Mouse (Mus musculus): ENCODE data around the gene Herc3.
A peak's percentile ranks its signal among the peaks of the same experiment; 100 is the strongest.

Herc3 gene

GRCm38 (mm10) chr6:58913971-58914370 lies 82.7 kb downstream of the Herc3 start:
- DNase-seq (ENCODE audit: low read depth in 1 of 2, low spot score in 2 of 2): no peak

DNA sequence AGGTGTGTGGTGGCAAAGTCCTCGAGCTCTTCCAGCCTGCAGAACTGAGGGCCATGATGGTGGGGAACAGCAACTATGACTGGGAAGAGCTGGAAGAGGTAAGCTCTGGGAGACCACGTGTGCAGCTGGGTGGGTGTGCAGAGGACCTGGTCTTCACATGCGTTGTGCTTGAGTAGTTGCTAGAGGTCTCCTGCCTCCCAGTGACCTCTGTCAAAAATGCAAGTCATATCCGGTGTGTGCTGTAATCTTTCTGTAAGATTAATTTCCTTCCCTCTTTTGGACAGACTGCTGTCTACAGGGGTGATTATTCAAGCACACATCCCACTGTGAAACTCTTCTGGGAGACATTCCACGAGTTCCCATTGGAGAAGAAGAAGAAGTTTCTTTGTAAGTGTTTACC lies 85.2 kb downstream of the Herc3 start:
- DNase-seq (ENCODE audit: low read depth in 1 of 2, low spot score in 2 of 2): no peak

DNA sequence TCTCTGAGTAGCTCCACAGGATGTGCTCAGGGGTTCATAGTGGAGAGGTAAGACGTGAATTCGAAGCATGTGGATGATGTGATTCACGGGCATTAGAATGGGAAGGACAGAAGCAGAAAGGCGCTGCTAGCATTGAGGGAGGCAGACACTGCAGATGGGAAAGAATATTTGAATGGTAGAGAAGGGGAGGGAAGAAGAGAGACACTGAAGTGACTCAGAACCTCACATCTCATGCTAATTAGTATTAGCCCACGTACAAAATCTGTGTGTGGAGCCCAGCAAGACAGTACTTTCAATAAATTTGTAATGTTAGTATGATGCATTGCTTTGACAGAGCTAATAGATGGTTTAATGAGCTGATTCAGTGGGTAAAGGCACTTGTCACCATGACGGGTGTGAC lies 89.5 kb downstream of the Herc3 start:
- no peak for DNase-seq (ENCODE audit: low read depth in 1 of 2, low spot score in 2 of 2)

DNA sequence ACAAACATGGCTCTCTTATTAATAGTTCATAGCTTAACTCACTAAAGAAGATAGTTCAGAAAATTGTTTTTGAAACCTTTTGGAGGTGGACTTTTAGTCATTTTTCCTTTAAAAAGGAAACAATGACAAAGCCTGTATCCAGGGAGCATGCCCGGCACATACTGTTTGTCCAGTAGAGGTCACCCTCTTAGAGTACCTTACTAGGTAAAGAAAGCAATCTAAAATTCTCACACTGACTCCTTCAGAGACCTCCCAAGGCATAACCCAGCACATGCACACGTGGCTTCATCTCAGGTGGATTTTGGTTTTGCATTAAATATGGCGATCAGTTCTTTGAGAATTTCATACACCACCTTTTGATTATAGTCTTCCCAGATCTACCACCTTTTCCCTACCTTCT lies 90.4 kb downstream of the Herc3 start:
- DNase-seq (ENCODE audit: low read depth in 1 of 2, low spot score in 2 of 2): no peak

GRCm38 (mm10) chr6:58922511-58922910 lies 91.2 kb downstream of the Herc3 start:
- no peak for DNase-seq (ENCODE audit: low read depth in 1 of 2, low spot score in 2 of 2)

DNA sequence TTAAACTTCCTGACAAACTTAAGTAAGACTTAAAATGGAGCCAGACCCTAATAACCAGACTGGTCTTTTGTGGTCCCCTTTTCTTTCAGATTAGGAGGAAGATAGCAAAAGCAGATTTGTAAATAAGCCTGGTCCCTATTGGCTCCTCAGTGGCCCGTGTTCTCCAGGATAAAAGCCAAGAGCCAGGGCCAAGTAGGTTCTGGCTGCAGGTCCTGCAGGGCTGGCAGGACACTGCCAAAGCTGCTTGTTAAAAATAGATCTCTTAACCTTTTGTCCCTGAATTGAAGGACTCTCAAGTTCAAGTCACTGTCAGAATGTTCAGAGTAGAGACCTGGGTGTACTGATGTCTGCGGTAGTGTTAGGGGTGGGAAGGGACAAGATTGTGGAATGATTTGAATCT lies 96.6 kb downstream of the Herc3 start:
- DNase-seq (ENCODE audit: low read depth in 1 of 2, low spot score in 2 of 2): no peak

DNA sequence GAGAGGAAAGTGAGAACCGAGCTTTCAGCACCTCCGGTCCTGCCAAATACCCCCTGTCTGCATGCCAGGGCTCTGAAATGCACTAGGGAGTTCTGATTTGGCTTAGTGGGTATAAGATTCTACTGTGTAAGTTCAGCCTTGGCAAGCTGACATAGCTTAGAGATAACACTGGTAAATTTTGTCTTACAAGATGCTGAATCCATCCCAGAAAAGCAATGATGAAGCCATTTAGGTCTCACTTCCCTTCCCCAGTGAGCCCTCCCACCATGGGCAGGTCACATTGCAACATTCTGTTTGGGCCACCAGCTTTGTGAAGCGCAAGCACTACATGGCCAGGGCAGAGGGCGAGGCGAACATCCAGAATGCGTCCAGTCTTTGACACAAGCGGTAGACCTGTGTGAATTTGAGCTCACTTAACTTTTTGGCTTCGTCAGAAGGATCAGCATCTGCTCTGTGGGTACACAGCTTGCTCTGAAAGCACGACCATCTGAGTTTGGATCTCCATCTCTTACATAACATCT lies 98.7 kb downstream of the Herc3 start:
- peak in 1 of 2 experiments; percentile 3 for DNase-seq (ENCODE audit: low read depth in 1 of 2, low spot score in 2 of 2)

DNA sequence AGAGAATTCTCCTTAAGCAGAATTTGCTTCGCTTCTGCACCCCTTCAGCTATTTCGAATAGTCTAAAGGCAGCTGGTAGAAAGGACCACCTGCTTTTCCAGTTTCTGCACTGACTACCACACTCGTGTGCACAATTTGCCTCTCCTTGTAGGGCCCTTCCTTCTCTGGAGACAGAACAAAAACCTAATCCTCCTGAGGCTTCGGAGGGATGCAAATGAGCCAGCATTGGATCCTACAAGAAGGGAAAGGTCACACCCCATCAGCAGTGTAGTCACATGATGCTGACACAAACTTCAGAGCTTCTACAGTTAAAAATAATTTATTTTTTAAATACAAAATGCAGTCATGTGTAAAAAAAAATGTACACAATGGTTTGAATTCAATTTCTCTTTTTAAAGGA lies 99.9 kb downstream of the Herc3 start:
- no peak for DNase-seq (ENCODE audit: low read depth in 1 of 2, low spot score in 2 of 2)

DNA sequence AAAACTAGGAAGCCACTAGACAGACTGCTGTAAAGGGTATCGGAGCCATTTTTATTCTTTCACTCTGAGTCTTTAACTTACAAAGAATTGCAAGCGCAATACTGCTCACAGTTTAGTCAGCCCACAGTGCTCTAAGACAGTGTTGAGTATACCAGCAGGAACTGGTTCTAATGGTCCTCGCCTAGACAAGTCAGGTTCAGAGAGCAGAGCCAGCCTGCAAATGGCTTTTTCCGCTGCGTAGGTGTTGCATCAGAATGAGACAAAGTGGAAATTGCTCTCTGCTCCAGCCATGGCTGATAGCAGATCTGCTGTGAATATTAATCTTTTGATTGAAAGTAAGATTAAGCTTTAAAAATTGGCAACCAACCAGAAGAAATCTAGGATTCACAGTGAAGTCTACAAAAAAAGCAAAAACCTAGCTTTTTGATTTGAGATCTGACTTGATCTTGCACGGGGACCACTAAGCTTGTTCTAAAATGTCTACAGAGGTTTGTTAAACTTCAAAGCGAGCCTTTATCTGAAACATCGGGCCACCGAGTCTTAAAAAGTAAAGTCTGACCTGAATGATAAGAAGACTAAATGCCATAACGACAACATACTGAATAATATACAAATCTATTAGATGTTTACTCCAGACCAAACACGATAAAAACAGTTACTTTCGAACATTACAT lies 101.4 kb downstream of the Herc3 start:
- DNase-seq (ENCODE audit: low read depth in 1 of 2, low spot score in 2 of 2): no peak

GRCm38 (mm10) chr6:58933189-58933913 lies 102.1 kb downstream of the Herc3 start:
- DNase-seq (ENCODE audit: low read depth in 1 of 2, low spot score in 2 of 2): no peak

DNA sequence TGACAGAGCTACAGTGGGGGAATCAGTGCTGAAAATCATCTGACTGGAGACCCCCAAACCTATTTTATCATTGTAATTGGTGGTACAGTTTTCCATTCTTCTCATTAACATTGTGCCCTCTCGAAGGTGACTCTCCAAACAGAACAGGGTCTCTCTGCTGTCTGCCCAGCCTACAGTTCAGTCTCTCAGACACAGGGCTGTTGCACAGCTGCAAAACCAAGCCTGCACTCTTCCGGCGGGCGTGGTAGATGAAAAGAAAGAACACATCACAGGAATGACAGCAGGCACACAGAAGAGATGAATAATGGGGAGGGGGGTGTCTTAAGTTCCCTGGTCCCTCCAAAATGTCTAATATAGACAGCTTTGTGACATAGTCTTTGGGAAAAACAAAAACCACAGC lies 102.9 kb downstream of the Herc3 start:
- no peak for DNase-seq (ENCODE audit: low read depth in 1 of 2, low spot score in 2 of 2)

DNA sequence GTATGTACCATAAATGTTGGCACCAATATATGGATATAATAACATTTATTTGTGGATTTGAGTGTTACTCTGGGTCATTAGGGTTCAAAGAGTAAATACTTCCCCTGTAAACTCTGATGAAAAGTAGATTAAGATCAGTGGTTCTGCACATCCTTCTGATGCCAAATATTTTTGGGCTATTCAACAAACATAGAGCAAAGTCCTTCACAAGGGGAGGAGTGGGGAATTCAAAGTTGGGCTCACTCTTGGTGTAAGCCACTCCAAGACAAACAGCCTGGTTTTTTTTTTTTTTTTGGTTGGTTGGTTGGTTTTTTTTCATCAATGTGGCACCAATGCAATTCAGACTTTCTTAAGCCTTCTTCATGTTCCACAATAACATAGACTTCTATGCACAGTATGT lies 106.5 kb downstream of the Herc3 start:
- no peak for DNase-seq (ENCODE audit: low read depth in 1 of 2, low spot score in 2 of 2)

GRCm38 (mm10) chr6:58942276-58942675 lies 111.0 kb downstream of the Herc3 start:
- no peak for DNase-seq (ENCODE audit: low read depth in 1 of 2, low spot score in 2 of 2)

DNA sequence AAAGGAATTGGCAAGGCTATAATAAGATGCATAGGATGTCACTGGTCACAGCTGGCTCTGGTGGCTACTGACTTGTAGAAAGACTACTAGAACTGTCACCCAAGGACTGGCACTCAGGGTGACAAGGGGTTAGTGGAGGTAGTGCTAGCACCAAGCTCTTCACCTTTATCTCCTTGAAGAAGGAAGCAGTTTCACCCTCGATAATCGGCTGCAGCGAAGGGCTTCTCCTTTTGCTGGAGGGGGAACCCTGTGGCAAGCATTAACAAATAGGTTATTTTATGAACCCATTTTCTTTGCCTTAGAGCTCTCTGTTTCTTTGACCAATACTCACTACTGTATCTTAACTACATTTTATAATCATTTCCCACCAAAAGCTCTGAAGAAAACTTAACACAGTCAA lies 112.7 kb downstream of the Herc3 start:
- no peak for DNase-seq (ENCODE audit: low read depth in 1 of 2, low spot score in 2 of 2)

- DNase-seq (ENCODE audit: low read depth in 1 of 2, low spot score in 2 of 2): no peak
Observed at GRCm38 (mm10) chr6:58946246-58946645, 115.0 kb downstream of the Herc3 start.

GRCm38 (mm10) chr6:58946840-58947239 lies 115.6 kb downstream of the Herc3 start:
- DNase-seq (ENCODE audit: low read depth in 1 of 2, low spot score in 2 of 2): no peak

DNA sequence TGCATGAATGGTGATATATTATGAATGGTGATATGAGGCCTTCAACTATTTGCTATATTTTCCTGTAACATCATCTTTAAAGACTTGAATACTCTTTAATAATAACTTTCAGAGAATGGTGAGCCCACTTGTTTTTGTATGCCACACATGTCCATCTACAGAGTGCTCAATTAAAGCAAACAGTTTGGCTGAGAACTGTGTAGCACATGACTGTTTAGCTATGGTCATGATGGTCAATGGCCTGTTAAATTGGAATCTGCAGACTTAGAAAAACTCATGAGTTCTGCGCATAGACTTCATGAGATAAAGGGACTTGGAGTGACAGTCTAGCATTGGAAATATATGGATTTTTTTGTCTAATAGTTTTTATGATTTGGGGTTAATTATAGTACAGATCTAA lies 119.1 kb downstream of the Herc3 start:
- DNase-seq (ENCODE audit: low read depth in 1 of 2, low spot score in 2 of 2): no peak

GRCm38 (mm10) chr6:58951128-58951992 lies 120.1 kb downstream of the Herc3 start:
- DNase-seq (ENCODE audit: low read depth in 1 of 2, low spot score in 2 of 2): no peak

DNA sequence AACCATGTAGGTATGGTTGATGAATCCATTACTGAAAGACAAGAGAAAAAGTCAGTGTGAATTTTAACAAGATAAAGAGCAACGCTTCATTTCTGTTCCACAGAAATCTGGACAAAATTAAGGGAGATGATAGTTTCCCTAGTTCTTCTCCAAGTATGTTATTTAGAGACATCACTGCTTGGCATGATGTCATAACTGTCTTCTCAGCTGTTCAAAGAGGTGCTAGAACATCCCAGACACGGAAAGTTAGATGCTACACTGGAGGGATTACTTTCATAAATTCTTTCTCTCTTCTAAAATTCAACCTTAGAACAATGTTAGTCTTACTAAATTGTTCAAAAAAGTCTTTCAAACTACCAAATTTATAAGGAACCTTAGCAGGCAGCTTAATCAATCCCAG lies 129.3 kb downstream of the Herc3 start:
- DNase-seq (ENCODE audit: low read depth in 1 of 2, low spot score in 2 of 2): no peak

DNA sequence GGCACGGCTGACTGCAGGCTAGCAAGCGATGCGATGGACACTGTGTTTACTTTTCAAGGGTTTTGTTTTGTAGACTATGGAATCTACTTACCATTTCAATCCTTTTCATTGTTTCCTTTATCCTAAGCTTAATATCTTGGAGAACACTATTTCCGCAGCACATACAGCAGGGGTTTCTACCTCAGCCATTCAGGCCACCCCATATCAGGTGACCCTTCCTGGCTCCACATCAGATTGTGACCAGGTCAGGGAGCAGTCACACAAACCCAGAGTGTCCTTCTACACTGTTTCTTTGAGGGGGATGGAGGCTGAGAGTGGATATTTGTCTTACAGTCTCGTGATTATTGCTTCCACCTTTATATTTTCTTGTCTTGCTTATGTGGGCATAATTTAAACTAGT lies 131.4 kb downstream of the Herc3 start:
- DNase-seq (ENCODE audit: low read depth in 1 of 2, low spot score in 2 of 2): no peak

GRCm38 (mm10) chr6:58964091-58964490 lies 132.8 kb downstream of the Herc3 start:
- no peak for DNase-seq (ENCODE audit: low read depth in 1 of 2, low spot score in 2 of 2)

- DNase-seq (ENCODE audit: low read depth in 1 of 2, low spot score in 2 of 2): no peak
Observed at GRCm38 (mm10) chr6:58964565-58964964, 133.3 kb downstream of the Herc3 start.

All from monocyte, adult 2 months (primary cell).